Mouse (Mus musculus) cerebellum, adult 9-11 months (tissue): Measurements from ENCODE around the gene Adamts12.

ENCODE experiments used
- DNase-seq: peaks from one replicate; pipeline ENCODE4 v3.0.0; 2022

The Adamts12 gene

DNA sequence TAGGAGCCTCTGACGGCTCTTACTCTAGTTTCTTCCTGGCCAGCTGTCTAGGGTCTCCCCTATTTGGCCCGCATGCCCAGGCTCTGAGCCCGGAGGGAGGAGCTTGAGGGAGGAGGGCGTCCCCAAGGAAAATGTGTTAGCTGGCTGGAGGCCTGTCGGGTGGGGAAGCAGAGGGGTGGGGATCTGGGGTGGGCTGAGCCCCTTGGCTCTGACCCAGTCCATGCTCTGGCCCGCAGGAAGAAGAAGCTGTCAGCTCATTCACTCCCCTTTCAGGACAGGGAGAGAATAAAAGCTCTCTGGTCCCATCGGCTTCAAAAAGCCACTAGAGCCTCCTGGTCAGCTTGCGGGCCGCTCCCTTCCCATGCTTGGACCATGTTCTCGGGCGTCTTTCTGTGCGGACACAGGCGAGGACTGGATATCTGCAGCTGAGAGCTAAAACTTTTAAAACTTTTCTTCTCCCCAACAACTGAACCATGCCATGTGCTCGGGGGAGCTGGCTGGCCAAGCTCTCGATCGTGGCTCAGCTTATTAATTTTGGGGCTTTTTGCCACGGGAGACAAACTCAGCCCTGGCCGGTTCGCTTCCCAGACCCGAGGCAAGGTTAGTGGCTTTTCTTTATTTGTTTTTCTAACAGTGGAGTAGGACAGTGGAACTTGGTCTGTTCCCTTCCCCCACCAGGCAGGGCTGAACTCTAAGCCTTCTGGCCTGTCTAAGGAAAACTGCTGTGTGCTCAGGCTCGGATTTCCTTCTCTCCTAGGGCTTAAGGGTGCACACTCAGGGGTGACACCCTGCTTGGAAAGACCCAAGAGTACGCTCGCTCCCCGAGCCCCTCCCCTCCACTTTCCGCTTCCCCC lies at the start of gene Adamts12:
TSS of gene Adamts12 (plus strand) at position 233 of the 854 bp plus-strand sequence.
- no peak for DNase-seq

DNA sequence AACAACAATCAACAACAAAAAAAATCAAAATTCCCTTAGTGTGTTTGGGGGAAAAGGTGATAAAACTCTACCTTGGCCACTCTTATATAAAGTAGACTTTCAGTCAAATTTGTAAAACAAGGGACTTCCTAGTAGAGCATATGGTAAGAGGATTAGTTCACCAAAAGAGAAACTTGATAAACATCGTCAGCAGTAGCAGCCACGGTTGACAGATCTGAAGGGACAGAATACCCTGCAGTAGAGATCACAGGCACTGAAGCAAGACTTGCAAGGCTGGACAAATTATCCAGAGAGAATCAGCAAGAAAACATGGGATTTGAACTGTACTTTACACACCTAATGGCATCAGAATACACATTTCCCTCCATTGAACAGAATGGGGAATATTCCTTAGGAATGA lies 49.7 kb upstream of the Adamts12 start:
- DNase-seq: no peak

DNA sequence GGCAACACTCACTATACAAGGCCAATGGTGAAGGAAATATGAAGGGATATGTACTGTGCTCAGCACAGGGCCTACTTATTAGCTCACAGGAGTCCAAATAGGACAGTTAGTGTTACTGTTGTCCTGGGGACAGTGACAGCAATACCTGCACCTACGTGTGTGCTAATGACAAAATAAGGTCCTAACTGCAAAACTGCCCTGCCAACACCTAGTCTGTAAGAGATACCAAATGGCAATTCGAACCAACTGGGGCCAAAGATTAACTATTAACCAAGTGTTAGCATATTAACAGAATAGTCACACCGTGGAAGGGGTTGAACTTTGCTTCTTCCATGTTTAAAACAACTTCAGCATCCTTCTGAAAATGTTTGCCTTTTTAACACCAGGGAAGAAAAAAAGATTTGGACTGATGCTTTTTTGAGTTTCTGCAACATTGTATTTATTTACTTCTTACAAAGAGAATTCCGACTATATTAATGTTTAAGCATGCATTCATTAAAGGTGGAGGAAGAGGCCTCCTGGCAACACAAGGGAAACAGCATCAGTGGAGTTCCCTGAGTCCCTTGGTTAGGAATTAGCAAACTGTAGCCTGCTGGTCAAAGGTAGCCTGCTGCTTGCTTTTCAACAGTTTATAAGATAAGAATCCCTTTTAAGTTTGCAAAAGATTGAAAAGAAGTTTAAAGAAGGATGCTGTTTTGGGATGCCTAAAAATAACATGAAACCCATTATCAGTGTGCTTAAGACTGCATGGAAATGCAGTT lies 37.6 kb upstream of the Adamts12 start:
- DNase-seq: no peak

DNA sequence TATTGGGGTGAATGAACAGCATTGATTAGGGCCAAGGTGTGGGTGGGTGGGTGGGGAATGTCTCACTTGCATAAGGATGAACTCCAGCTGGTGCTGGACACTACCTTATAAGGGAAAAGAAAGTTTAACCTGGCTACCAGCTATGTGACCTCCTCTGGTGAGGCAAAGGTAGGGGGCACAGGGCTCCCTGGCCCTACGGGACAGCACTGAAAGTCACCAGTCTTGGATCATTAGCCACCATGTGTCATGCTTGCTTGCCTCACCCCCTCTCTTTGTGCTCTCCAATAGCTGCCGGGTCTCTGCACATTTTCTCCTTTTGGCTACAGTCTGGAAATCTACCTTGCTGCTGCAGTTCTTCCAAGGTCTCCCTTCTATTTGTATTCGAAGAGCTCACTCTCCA lies 34.4 kb upstream of the Adamts12 start:
- no peak for DNase-seq

DNA sequence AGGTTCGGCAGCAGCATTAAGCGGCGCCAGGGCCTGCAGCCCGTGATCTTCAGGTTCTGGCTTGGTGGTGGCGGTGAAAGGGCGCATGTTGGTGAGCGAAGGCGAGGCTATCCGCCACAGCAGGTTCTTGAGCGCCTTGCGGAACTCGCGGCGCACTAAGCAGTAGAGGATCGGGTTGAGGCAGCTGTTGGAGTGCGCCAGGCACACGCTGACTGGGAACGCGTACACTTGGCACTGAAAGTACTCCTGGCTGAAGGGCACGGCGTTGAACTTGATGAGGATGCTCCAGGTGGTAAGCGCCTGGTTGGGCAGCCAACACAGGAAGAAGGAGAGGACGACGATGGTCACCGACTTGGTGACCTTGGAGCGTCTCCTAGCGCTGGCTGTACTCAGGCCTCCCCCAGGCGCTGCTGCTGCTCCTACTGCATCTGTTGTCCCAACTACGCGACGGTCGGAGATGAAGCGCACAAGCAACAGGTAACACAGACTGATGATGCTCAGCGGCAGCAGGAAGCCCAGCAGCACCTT lies 28.6 kb upstream of the Adamts12 start:
- no peak for DNase-seq

DNA sequence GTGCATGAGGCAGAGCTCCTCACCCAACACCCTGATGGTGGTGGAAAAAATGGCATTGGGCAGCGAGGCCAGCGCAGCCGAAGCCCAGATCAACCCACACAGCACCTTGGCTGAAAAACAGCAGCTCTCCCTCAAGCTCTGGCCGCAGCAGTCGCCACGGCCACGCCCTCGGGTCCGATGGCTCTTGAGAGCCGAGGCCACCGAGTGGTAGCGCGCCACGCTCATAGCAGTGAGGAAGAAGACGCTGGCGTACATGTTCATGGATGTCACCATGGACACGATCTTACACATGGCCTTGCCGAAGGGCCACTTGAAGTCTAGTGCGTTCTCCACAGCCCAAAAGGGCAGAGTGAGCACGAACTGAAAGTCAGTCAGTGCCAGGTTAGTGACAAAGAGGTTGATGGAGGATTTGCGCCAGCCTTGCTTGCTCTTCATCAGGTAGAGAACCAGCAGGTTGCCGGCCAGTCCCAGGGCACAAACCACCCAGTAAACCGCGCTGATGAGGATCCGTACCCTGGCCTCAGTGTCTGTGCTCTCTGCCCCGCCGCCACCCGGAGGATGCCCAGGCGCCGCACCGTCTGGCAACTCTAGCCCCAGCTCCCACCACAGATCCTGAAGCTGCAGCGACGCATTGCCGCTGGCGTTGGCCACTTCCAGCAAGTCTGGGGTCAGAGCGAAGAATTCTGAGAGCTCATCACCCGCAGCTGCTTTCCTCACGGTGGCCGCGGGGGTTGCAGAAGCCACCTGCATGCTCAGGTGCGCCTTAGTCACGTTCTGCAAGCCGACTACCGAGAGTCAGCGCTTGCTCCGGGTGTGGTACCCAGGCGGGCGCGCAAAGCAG lies 27.8 kb upstream of the Adamts12 start:
- no peak for DNase-seq

DNA sequence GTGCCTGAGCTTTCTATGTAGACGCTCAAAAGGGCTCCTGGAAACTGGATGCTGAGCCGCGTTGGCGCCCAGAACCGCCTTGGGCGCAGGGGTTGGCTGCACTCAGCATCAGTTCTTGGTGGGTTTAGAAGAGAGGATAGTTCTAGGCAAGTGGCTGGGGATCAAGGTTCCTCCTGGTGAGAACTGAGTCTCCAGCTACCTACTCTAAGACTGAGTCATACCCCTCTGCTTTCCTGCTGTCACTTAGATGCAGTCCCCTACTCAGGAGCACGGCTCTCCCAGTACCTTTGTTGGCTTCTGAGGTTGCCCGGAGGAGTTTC lies 27.3 kb upstream of the Adamts12 start:
- no peak for DNase-seq

DNA sequence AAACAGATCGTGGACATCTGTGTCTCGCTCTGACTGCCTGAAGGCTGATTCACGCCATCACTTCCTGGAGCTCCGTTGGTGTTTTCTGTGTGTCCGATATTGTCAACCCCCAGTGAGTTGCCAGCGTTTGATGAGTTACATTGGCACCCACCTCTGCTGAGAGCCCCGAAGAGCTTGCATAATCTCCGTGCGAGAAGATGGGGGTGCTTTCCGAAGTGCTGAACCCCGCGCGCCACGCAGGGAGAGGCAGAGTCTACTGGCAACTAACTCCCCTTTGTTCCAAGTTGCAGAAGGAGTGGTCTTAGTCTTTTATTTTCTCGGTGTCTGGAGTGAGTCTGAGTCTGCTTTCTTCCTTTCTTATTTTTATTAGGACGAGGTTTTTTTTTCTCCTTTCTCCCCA lies 26.9 kb upstream of the Adamts12 start, which contains the start of gene Rxfp3:
TSS of gene Rxfp3 (minus strand) at position 281 of the 400 bp plus-strand sequence.
- no peak for DNase-seq

DNA sequence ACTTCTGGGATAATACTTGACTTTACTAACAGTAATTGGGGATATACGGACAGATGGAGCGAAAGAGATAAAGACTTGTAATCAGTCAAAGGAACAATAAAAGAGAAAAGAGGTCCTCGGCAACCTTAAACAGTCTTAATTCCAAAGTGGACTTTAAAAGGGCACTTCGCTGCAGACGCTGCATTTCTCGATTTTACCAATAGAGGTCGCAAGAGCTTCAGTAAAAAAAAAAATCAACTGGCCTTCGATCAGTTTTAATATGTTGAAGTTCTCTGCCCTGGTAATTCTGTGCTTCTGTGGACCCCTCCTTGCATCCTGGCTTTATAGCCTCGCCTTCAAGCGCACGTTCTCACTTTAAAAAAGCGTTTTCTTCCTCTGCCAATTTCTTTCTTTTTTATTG lies 26.1 kb upstream of the Adamts12 start:
- peak; percentile 6 for DNase-seq

DNA sequence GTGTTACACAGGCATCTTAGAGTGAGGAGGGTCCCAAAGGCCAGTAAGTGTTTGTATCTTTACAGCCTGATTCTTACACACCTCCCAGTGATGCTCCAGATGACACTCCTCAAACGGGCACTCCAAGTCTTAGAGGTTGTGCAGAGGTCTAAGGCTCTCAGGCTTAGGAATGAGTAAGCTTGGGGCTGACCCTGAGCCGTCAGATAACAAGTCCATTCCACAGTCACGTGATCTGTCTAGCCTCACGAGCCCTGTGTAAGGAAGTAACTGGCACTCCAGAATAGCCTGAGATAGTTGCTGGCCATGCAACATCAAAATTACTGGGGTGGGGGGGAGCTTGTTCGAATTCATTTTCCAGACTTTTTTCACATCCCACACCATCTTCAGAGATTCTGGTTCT lies 24.5 kb upstream of the Adamts12 start:
- no peak for DNase-seq

DNA sequence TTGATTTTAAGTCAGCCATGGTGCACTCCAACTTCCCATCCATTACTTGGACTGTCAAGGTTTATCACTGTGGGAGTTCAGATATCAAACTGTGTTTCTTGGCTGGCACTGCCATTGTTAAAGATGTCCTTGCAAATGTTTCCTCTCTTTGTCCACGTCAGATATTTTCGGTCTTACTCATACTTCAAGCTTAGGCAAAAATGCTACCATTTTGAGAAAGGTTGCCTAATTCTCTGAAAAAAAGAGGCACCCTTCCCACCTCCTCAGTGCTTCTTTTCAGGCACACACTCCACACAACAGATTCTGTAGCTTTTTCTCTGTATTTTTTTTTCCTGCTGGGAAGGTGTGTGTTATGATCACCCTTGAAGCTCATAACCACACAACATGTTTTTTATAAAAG lies 23.4 kb upstream of the Adamts12 start:
- no peak for DNase-seq

DNA sequence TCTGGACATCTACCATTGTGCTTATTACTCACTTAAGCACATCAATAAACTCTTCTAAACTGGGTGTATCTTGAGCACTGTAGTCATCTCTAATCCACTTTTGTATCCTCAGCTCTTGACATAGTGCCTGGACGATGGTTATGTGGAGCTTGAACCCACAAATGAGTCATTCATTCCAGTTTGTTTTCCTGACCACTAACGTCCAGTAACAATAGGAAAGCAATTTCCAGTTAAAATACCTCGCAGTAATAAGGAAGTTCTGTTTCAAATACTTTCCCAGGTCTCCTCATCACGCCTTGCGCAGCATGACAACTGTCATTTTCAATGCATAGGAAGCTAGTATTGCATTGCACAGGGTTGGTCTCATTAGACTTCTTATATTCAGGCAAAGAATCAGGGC lies 21.8 kb upstream of the Adamts12 start:
- no peak for DNase-seq

DNA sequence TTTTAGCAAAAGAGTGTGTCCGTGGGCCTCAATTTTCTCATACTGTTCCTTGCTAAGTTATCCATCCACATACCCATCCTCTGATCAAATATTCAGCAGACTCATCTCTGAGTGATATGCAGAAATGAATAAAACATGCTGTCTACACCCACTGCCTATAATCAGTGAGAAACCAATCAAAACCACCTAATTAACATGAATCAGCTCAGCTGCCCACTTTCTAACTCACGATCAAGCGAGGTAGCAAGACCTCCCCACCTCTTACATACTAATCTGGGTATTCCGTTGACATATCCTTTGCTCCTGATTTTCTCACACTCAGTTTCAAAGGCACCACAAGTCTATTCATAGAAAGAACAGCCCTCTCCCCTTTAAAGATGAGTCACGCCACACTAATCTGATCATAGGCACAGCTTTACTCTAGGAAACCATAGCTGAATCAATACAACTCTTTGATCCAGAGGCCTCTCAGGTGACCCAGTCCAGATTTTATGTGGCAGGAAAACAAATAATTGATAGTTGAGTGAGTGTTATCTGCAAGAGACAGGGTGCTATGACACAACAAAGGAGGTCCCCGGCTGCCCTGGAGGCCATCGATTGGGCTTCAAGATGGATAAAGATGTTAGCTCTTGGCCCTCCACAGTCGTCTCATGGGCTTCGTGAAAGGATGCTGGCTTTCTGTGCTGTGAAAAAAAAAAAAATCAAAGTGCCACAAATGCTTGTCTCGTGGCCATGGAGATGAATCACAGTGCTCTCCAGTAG lies 10.7 kb upstream of the Adamts12 start:
- no peak for DNase-seq

DNA sequence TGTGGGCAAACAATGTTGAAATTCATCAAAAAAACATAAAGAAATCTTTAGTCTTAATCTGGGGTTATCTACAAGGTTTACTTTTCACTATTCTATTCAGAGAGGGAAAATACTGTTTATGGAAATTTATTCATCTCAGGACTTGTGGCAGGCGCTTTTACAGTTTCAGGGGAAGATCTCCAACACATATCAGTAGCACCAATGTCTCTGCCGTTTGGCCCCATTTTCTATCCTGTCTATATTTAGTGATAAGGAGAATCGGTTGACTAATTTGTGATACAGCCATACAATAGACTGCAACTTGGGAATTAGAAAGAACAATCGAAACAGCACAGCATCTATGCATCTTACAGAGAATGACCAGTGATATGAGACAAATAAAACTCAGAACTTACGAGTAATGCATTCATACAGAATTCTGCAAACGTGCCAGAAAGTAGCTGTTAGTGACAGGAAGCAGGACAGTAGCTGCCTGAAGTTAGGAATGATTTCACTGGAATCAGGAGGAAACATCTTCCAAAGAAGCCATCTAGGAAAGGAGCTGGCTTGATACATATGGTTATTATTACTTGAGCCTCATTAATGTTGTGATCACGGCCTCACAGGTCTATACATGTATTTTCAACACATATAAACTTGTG lies 10.0 kb upstream of the Adamts12 start:
- no peak for DNase-seq

DNA sequence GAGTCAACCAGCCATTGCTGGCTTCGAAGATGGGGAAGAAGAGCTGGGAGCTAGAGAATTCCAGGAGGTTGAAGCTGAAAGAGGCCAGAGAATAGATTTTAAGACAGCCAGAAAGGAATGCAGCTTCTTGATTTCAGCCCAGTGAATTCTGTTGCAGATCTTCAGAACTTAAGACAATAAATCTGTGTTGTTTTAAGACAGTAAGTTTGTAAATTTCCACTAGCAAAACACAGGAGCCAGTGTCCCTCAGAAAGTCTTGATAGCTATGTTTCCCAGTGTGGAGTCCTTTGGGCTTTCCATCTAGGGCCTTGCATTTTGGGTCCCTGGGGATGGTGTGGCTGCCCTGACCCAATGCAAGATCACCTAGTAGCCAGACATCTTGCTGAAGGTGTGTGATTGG lies 1.7 kb upstream of the Adamts12 start:
- DNase-seq: no peak

DNA sequence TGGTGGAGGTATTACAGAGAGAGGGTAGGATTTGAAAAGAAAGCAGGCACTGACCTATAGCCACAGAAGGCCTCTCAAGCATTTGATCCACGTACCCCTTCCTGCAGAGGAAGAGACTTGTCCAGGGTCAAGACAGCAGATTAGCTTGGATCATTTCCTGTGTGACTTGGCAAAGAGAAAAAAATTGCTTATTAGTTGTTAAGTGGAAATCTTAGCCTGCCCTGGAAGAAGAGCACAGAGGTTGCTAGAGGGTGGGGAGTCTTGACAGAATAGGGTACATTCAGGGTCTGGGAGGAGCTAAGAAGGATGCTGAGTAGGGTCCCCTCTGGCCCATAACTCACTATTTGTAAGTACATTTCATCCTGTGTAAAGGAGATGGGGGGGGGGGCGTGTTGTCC lies 431 bp upstream of the Adamts12 start:
- DNase-seq: no peak

DNA sequence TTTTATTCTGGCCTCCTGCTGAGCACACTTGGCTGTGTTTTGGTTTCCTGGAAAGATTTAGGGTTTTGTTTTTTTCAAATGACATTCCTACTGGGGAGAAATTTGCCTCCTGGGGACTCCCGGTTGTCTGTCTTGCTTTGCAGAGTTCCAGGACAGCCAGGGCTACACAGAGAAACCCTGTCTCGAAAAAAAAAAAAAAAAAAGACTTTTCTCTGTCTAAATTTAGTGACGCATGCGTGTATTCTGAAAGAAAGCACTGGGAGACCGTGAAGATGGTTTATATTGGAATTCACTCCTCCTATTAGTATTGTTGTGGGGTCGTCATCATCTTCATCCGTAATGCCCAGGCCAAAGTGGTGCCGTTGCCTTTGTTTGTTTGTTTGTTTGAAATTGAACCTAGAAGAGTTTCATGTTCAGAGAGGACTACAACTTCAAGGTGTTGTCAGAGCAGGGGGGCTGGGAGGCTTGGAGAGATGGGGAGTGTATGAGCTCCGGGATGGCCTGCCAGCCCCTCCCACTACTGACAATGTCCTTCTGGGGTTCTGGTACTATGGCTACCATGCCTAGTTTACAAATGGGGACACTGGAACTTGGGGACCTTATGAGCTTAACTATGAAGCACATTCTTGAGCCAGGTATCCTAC lies 1.1 kb downstream of the Adamts12 start:
- no peak for DNase-seq

DNA sequence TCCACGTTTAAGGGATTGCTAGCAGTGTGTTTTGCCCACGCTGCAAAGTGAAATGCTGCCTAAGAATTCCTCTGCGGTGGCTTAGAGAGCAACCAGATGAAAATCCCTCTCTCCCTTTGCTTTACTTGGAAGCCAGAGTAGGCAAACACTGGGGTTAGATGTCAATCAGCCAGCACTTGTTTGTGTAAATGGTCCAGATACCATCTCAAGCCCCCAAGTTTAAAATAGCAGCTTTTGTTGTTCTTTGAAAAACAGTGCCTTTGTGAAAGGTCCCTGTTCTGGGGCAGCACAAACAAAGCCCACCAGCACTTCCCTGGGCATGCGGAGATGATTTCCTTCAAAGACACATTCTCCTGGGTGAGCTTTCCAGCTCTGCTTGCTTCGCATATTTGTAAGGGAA lies 1.7 kb downstream of the Adamts12 start:
- DNase-seq: no peak

DNA sequence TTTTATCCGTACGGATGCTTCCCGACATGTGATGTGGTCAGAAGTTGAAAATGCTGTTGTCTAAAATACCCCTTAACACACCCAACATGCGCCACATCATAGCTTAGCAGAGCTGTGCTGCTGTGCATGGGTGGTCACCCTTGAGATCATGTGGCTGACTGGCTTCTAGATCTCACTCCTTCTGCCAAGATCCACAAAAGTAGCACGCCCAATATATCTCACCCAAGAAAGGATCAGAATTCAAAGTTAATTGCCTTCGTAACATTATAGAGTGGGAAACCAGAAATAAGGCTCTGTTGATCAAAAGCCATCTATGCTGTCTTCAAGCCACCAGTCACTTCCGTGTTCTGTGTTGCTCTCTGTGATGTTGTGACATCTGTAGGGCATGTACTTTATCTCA lies 3.3 kb downstream of the Adamts12 start:
- no peak for DNase-seq

DNA sequence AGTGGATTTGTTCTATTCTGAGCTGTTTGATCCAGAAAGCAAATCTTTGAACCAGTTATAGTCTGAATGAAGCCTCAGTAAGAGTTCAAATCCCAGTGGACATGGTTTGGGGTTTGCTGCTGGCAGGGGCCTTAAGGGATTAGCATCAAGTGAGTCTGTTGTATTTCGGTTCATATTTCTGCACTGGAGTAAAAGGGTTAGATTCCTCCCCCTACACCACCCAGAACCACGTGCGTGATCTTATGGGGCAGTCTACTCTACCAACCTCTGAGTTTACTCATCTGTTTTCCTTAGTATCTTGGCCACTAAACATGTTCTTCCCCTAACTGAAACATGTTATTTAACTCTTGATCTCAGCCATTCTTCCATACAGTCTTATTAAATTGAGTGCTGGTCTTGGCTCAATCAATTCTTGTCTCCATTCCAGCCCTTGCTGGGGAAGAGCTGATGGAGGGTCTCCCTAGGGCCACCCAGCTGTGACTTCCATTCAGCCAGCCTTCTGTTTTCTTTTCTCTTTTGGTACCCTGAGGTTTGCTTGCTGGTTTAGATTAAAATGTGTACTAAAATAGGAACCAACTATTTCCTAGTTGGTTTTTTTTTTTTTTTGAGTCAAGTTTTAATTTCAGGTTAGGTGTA lies 11.3 kb downstream of the Adamts12 start:
- DNase-seq: no peak
